Mouse (Mus musculus) lung, postnatal 0 days (tissue): ENCODE measurements around the gene Olfr1211.

Experiments used
- CTCF ChIP-seq: IDR thresholded peaks from 2 replicates; pipeline ENCODE4 v1.5.1; 2016; ENCODE audit warnings: antibody characterized with exemption, mild to moderate bottlenecking
- EP300 ChIP-seq: IDR thresholded peaks from 2 replicates; pipeline ENCODE4 v1.6.1; 2016; ENCODE audit warnings: antibody characterized with exemption, mild to moderate bottlenecking, control low read depth

DNA sequence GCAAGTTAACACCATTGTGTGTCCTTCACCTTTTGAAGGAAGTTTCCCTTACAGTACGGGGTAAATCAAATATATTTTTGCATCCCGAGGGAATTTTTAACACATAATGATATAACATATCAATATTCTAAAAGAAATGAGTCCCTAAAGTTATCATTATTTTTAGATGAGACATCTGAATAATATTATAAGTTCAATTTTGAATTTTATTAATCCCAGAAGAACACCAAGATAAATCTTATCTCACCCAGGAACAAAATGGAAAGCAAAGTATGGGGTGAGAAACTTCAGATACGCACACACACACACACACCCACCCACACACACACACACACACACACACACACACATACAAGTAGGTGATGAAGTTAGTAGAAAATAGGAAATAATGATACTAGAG is 22.9 kb downstream of the Olfr1211 start, which contains the start of gene Olfr1209:
- TF ChIP-seq CTCF (no peak), EP300 (no peak)
